Mouse (Mus musculus): ENCODE results near the gene Utp20.

Utp20 gene

DNA sequence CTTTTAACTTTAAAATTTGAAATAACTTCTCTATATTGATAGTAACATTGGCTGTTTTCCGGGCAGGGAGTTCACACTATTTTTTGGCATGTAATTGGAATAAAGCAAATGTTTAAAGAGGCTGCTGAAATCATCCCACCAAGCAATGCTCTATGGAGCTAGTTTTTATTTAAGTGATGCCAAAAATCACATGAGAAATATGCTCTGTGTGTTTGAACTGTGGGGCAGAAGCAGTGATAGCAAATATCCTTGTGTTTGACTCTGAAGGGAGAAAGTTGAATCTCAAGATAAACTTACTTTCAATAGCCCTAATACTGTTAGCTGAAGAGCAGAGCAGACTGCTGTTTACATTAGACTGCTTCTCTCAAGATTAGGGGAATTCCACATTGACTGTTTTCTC, 107.0 kb downstream of the Utp20 start:
- in situ Hi-C loops (cut with MboI, MseI): loop anchor here (5.0 kb wide), 2 partner anchors 172 to 292 kb away; no protein-coding TSS in a partner anchor

DNA sequence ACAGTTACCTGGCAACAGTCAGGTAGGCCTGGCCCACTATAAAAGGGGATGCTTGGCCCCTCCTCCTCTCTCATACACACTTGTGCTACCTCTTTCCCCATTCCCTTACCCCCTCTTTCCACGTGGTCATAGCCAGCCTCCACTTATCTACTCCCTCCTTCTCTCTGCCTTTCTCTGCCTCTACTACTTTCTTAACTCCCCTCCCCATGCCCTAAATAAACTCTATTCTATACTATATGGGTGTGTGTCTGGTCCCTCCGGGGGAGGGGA, 108.9 kb downstream of the Utp20 start:
- in situ Hi-C loops (cut with MboI, MseI): loop anchor here (5.0 kb wide), 1 partner anchor 290 kb away; no protein-coding TSS in a partner anchor

DNA sequence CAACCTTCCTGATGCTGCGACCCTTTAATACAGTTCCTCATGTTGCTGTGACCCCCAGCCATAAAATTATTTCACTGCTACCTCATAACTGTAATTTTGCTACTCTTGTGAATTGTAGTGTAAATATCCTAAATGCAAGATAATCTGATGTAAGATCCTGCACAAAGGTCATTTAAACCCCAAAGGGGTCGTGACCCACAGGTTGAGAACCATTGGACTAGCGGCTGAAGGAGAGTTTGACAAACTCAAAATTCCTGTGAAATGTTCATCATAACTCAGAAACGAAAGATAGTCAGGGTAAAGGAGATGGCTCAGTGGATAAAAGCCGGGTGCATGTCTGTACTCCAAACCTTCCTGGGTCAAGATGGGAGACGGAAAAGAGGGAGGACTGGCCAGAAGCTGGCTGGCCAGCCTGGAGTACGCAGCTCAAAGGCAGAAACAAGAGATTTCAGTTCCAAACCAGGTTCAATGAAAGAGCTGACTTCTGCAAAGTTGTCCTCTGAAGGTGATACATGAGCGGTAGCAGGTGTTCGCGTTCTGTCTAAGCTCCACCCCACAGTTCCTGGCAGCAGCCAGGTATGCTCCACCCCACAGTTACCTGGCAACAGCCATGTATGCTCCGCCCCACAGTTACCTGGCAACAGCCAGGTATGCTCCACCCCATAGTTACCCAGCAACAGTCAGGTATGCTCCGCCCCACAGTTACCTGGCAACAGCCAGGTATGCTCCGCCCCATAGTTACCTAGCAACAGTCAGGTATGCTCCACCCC, 109.4 kb downstream of the Utp20 start:
- in situ Hi-C loops (cut with MboI, MseI): loop anchor here (5.0 kb wide), 1 partner anchor 290 kb away; no protein-coding TSS in a partner anchor

DNA sequence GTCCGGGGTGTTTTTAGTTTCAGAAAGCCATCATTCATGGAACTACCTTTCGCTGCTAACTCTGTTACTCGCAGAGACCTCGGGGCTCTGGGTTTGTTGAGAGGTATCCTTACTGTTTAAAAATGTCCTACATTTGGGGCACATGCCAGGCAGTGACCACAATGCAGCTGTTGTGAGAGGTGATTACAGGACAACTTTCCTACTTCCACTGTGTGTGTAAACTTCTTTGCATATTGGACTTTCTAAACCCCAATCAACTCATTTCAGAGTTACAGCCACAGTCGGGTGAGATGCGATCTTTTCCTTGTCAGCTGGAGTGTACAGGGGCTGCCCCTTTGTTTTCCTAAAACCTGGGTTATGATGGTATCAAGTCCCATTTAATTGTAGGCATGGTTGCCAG, 111.0 kb downstream of the Utp20 start:
- in situ Hi-C loops (cut with MboI, MseI): loop anchor here (5.0 kb wide), 1 partner anchor 288 kb away; no protein-coding TSS in a partner anchor

DNA sequence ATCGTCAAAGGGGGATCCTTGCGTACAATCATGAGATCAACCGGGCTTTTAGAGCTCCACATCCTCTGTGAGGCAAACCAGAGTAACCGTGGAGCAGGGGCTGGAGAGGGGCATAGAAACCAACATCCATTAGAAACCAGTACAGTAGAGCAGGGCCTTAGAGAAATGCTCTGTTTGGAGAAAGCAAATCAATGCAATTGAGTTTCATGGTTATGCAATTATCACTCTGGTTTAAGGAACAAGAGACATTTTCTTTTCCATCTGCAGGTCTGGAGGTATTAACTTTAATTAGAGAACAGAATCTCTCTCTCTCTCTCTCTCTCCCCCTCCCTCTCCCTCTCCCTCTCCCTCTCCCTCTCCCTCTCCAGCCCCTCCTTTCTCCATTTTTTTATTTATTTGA, 111.9 kb downstream of the Utp20 start:
- in situ Hi-C loops (cut with MboI, MseI): loop anchor here (5.0 kb wide), 1 partner anchor 287 kb away; no protein-coding TSS in a partner anchor

DNA sequence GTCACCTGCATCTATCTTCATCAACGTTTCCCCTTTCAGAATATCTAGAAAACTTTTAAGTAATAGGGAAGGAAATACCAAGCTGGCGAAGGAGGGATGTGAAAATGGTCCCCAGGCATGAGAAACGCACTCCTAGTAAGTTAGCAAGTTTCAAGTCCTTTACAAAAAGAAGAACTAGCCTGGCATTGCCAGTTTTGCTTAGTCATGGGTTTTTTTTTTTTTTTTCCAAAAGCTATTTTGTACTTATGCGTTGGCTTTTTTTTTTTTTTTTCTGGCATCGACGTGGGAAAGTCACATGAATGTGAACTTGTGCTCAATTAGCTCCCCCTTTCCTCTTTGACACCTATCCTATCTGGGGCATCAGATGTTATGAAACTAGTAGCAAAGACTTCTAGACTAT, 114.2 kb downstream of the Utp20 start:
- in situ Hi-C loops (cut with MboI, MseI): no loop called here

DNA sequence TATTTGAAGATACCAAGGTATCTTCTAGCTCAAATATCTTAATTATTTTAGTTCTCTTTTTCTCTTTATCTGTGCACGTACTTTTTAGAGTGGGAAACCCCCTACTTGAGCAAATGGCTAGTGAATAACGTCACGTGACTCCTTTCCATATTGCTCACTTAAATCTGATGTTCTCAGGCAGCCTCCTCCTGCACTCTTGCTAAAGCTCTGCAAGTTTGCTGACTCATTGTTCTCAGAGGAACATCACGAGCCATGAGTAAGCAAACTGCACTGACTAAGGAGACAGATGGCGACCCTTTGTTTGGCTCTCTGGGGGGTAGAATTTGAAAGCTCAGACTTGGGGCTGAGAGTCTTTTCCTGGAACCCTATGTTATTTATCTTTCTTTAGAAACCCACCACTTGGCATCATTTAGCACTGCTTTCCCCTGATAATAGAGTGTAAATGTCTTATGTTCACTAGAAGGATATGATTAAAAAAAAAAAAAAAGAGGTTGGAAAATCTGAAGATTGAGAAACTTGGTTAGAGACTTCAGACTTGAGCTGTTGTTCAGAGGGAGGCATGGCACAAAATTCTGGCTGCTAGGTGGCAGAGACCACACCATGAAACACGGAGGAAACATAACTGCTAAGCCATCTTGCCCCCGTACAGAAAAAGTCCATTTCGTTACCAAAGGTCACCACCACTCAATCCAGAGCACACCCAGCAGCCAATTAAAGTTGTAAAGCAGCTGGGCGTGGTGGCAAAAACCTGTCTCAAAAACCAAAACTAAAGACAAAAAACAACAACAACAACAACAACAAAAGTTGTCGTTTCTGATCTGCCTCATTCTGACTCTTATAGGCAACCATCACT, 117.7 kb downstream of the Utp20 start:
- in situ Hi-C loops (cut with MboI, MseI): no loop called here

DNA sequence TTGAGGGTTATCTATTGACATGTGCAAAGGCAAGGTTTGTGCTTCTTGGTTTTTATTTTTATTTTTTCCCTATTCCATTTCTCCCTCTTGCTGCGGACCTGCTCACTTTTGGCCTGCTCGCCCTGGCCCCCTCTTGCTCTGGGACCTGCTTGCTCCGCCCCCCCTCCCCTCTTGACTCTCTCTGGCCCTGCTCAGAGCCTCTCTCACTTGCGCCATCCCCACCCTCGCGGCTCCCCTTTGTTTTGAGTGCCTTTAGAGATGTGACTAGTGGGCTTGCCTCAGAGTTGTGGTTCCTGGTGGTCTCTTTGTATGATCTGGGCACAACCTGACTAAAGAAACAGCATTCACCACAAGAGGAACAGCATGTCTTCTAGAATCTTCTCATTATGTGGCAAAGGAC, 125.7 kb downstream of the Utp20 start:
- in situ Hi-C loops (cut with MboI, MseI): no loop called here

Data from T-helper 1 cell (primary cell).